In the genomic region with DNA sequence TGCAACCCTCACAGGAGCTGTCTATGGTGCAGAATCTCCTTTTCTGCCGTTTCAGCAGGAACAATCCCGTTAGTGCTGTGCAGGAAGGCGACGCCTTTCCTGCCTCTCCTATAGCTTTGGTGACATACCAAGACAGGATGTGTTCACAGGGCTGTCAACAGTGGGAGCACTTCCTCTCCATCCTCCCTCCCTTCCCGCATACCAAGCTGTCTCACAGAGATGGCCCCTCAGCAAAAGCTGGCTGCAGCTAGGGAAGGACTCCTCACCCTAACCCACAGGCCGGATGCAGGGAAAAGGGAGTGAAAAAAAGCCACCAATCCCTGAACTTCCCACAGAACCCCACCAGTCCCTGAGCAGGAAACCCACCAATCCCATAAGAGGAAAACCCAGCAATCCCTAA, we compare ENCODE assay signal across 11 mouse cellular contexts. TPM values are rescaled to one million over a fixed set of nuclear protein-coding genes. Genes with fewer than 3 reads are reported as not detected.
DNase-seq lines count a peak whose midpoint lies in the region; ATAC-seq lines count a peak whose summit lies in the region.
"Had no signal": no experiment of that assay in that cellular context is flagged by ENCODE, and none has a peak within 500 bp of the region (broad histone marks: within the 10 kb centered on the region; RNA-seq: fewer than 3 reads in every experiment).

No protein-coding gene starts in this region.

- no peaks in the 10 kb centered on the region for H3K4me1 ChIP-seq in lung, embryonic 16.5 days (replicated peaks; ENCODE audit: control insufficient read depth, insufficient read depth, low read length)
- H3K4me1 ChIP-seq: limb, embryonic 13.5 days had no signal

- 32% methylated on average over 6 of the region's 6 CpGs for WGBS in lung, embryonic 16.5 days

- DNase-seq in adrenal gland, adult 2 months: peak; percentile 8
- DNase-seq in adrenal gland, adult 8-10 months: no peak
- DNase-seq in embryo, embryonic 11 days: peak; percentile 8
- peak; percentile 36 for DNase-seq in heart, postnatal 4 days
- no peak for DNase-seq in retina, embryonic 14.5 days (ENCODE audit: low spot score)
- no peak for DNase-seq in cerebellum, adult 11-12 months
- DNase-seq in thymus, postnatal 0 days (ENCODE audit: low spot score): no peak
- DNase-seq: right cerebral cortex, postnatal 14 days had no signal

- no peaks in the 10 kb centered on the region for H3K27me3 ChIP-seq in lung, embryonic 16.5 days (ENCODE audit: control insufficient read depth, insufficient read depth, low read depth, low read length)
- H3K27me3 ChIP-seq: limb, embryonic 13.5 days had no signal

- H3K27ac ChIP-seq in lung, embryonic 16.5 days (ENCODE audit: low read length): peak overlapping the region; percentile 54
- H3K27ac ChIP-seq: limb, embryonic 13.5 days had no signal

- no peak overlapping the region for H3K9ac ChIP-seq in lung, embryonic 16.5 days (ENCODE audit: low read length)
- H3K9ac ChIP-seq: limb, embryonic 13.5 days had no signal

- H3K4me3 ChIP-seq in lung, embryonic 16.5 days (ENCODE audit: low read length): no peak overlapping the region
- H3K4me3 ChIP-seq: limb, embryonic 13.5 days had no signal

- H3K36me3 ChIP-seq in lung, embryonic 16.5 days (ENCODE audit: control insufficient read depth, insufficient read depth, low read length): no peaks in the 10 kb centered on the region
- H3K36me3 ChIP-seq: limb, embryonic 13.5 days had no signal

- no peak overlapping the region for H3K4me2 ChIP-seq in lung, embryonic 16.5 days (ENCODE audit: low read depth, low read length)
- H3K4me2 ChIP-seq: limb, embryonic 13.5 days had no signal

- peak; percentile 97 for ATAC-seq in lung, embryonic 16.5 days (ENCODE audit: low read depth)

- H3K9me3 ChIP-seq in lung, embryonic 16.5 days (ENCODE audit: control insufficient read depth, low read length): no peaks in the 10 kb centered on the region
- H3K9me3 ChIP-seq: limb, embryonic 13.5 days had no signal

RNA-seq across cellular contexts. Expression of a gene that starts 4.8 kb away (rescaled TPM):
- not detected for total RNA-seq in adrenal gland, adult 2 months (2021)
- not detected in 2 replicates for polyA plus RNA-seq in adrenal gland, adult 2 months (2012; rRNA removed)
- total RNA-seq in adrenal gland, adult 8-10 months (2022): not detected
- total RNA-seq in heart, postnatal 4 days (2021): not detected
- not detected in 2 replicates for polyA plus RNA-seq in lung, embryonic 16.5 days (2015; fragmentation: Nextera tagmentation; extraction: Ambion mirVana)
- not detected in 2 replicates for polyA plus RNA-seq in thymus, postnatal 0 days (2015; fragmentation: Nextera tagmentation; extraction: Ambion mirVana)
- polyA plus RNA-seq: gonadal fat pad, adult 2 months; limb, embryonic 13.5 days had no signal

Comparison
In these comparisons a context has a peak if more than half of its experiments do, and no peak if none do; other contexts are left out.
1. DNase-seq: peak in adrenal gland, adult 2 months (single experiment), embryo, embryonic 11 days (single experiment) and heart, postnatal 4 days (single experiment); none in adrenal gland, adult 8-10 months (single experiment), retina, embryonic 14.5 days (single experiment), cerebellum, adult 11-12 months (single experiment) and thymus, postnatal 0 days (single experiment).